Mouse (Mus musculus): ENCODE results near the gene Vsig4.

GRCm38 (mm10) chrX:96293338-96293737, at the start of gene Vsig4:
- TF ChIP-seq CTCF (conservative IDR thresholded peaks at IDR 0.05; ENCODE audit: low read length): no peak
- no peak for TF ChIP-seq POU5F1 (IDR thresholded peaks at IDR 0.05; ENCODE audit: borderline replicate concordance, low read length)
- no peak for TF ChIP-seq NANOG (IDR thresholded peaks at IDR 0.05; ENCODE audit: borderline replicate concordance, low read length)

Data from E14TG2a.4 (cell line).